Mouse (Mus musculus) adrenal gland, postnatal 4 days (tissue): ENCODE measurements around the gene Sptlc2. TPM values are rescaled to one million over a fixed set of nuclear protein-coding genes. Genes with fewer than 3 reads are reported as not detected.
"Not testable (repeated sequence)": the region's sequence is repeated elsewhere in the genome, so short reads cannot be mapped to it uniquely, and the experiment has no call there.

Experiments
- DNase-seq, 2 experiments: peaks; one replicate each; pipeline ENCODE4 v3.0.0; 2021 to 2022; ENCODE audit warnings: low spot score in 2 of 2, mixed read lengths in 2 of 2
- total RNA-seq, 2 experiments: library from RNA; stranded (reverse); gene quantifications; 2 replicates each; pipeline ENCODE4 v1.2.3; 2021

The Sptlc2 gene
- total RNA-seq, 2 experiments from 2014 or later, result 183 to 197 TPM

GRCm38 (mm10) chr12:87333794-87334193 is 54.4 kb downstream of the Sptlc2 start:
- DNase-seq, result no peak

GRCm38 (mm10) chr12:87332511-87332910 is 55.6 kb downstream of the Sptlc2 start:
- DNase-seq, result no peak

- no peak for DNase-seq
Measured at GRCm38 (mm10) chr12:87331908-87332307, 56.2 kb downstream of the Sptlc2 start.

DNA sequence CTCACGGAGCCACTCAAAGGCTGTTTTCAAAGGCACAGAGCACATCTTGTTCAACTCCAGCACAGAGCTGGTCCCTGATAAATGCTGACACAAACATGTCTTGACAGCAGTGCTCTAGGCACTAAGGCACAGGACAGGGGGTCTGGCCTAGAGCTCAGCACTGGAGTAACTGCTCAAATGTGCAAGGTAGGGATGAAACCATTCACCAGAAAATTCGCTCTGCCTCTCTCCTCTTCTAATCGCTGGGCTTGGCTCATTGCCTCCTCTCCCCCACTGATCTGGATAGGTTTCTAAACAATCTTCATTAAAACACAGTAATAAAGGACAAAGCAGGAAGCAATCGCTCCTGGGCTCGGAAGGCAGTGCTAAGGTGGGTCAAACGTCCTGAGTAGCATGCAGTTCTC is 57.1 kb downstream of the Sptlc2 start:
- no peak for DNase-seq

DNA sequence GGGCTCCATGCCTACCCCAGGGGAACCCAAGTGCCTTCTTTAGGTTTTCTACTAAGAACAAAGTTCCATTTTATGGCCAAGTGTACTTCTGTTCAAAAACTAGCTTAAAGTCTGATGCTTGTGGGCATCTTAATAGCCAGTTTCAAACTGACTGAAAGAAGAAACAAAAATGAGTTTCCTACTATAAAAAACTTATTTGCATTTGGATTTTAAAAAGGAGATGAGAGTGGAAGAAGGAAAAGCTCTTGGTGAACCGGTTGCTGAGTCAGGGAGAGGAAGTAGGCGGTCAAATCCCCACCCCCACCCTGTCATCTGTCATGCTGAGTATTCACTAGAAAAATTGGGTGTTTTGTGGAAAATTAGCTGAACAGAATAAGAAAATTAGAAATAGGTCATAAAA is 57.9 kb downstream of the Sptlc2 start:
- no peak for DNase-seq

DNA sequence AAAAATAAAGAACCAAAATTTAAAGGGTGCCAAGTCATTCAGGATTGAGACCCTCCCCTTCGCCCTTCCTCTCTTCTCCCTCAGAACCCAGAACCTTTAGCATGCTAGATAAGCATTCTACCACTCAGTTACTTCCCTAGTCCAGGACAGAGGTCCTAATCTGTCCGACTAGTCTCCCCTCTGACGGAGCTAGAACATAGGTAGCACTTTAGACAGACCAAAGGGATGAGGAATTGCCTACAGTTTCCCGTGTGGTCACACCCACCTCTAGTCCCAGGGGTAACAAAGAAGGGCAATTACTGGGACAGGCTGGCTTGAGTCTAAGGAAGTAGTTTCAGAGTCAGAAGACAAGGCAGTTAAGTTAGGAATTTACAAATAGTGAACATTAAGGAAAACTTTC is 60.1 kb downstream of the Sptlc2 start:
- DNase-seq, result no peak

- no peak for DNase-seq
Measured at GRCm38 (mm10) chr12:87327610-87328009, 60.5 kb downstream of the Sptlc2 start.

DNA sequence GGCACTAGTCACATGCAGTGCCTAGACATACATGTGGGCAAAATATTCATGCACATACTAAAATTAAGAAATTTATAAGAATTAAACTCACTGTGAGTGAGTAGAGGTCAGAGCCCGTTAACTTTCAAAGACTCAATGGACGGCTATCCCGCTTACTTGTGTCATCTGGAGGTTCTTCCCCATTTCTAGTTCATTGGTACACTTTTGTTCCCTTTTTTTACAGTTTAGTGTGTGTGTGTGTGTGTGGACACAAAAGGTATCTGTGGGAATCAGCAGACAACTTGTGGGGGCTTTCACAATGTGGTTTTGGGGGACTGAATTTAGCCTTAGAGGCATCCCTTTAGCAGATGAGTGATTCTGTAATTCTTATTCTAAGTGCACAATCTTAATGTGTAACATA is 62.7 kb downstream of the Sptlc2 start:
- no peak for DNase-seq

- no peak for DNase-seq
Measured at GRCm38 (mm10) chr12:87319229-87319628, 68.9 kb downstream of the Sptlc2 start.

- DNase-seq, result no peak
Measured at GRCm38 (mm10) chr12:87317951-87318350, 70.2 kb downstream of the Sptlc2 start.

GRCm38 (mm10) chr12:87313098-87313497 is 75.1 kb downstream of the Sptlc2 start:
- DNase-seq, result no peak

DNA sequence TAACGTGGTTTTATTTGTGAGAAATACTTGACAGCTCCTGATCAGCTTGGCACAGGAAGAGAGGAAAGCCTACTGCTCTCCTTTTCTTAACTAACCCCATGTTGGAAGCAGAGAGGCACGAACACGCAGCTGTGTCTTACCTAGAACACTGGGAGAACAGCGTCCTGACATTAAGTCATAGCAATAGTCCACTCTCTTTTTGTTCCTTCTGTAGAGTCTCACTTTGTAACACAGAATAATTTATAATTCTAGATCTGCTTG is 81.6 kb downstream of the Sptlc2 start:
- not testable (repeated sequence) for DNase-seq

- DNase-seq, result no peak
Measured at GRCm38 (mm10) chr12:87305767-87306583, 82.2 kb downstream of the Sptlc2 start.

DNA sequence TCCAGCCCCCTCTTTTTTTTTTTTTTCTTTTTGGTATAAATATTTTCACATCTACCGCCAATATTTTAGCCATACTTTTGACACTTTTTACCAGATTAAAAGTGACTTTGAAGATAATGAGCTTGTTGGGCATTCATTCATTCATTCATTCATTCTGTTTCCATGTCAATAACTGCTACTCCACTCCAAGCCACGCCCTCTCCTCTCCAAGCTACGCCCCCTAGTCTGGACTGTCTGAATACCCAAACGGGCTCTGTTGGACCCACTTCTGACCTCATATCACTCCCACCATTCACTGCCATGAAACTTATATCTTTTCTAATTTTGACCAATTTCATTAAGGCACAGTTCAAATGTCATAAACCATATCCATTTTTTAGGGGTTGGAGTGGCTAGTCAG is 87.0 kb downstream of the Sptlc2 start:
- no peak for DNase-seq

DNA sequence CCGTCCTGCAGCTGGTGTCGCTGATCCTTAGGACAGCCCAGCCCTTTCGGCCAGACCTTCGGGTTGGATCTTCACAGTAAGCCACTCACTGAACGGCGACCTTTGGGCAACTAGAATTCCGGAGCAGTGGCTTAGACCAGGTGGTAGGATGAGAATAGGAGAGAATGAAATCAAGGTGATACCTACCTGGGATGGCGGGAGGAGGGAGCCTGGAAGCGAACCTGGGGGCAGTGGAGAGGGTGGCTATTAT is 87.8 kb downstream of the Sptlc2 start:
- DNase-seq, result no peak

GRCm38 (mm10) chr12:87299657-87300440 is 88.3 kb downstream of the Sptlc2 start, which contains the start of gene Ism2:
Ism2 (minus strand) TSS chr12:87299705.
- DNase-seq, result peak in 1 of 2 experiments; percentile 13

- DNase-seq, result peak in 1 of 2 experiments; percentile 11
Measured at GRCm38 (mm10) chr12:87299037-87299656, 89.0 kb downstream of the Sptlc2 start.

DNA sequence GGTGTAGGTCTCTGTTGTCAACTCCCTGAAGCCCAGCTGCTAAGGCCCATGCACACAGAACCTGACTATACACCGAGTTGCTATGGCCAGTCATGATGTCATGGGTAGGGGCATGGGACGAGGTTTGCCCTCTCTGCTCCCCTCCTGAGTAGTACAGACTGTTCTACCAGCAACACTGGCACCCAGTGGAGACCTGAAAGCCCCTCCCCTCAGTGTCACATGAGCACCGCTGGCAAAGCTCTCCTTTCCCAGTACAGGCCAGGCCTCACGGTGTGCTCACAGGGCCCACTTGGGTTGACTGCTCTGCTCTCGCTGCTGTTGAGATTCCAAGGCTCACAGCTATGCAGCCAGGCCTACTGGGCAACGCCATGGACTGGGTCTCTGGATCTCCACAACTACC is 94.2 kb downstream of the Sptlc2 start:
- DNase-seq, result no peak

GRCm38 (mm10) chr12:87289100-87289499 is 99.1 kb downstream of the Sptlc2 start:
- DNase-seq, result no peak

- DNase-seq, result no peak
Measured at GRCm38 (mm10) chr12:87284726-87285125, 103.4 kb downstream of the Sptlc2 start.

DNA sequence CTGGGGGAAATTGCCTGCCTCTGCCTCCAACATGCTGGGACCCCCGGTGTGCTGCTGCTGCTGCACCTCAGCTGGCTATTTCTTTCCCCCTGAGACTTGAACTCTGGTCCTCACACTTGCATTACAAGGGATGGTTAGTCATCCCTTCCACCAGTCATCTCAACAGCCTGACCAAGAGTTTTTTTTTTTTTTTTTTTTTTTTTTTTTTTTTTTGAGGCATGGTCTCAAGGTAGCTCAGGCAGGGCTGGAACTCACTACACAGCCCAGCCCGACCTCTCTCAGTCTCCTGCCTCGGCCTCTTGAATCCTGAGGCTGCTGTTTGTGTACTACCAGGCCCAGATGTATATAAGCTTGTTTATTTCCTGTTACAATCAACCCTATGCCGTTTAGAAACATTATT is 103.9 kb downstream of the Sptlc2 start:
- DNase-seq, result no peak

DNA sequence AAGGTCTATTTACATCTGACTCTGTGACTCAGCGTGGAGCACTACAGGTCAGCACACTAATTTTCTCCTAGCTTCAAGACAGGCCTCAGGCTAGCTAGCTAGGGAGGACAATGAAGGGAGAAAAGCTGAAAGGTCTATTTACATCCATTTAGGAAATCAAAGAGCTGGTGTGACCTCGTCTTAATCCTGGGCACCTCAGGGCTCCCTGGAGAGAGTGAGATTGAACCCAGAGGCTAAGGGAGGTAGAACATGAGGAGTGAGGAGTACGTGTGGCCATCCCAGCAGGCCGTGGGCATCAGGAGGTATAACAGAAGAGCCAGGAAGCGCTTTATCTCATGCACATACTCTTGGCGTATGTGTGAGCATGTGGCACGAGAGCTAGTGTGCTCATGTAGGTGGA is 104.4 kb downstream of the Sptlc2 start:
- DNase-seq, result no peak
